Mouse (Mus musculus): ENCODE data around the gene Rasl10a.
A peak's percentile ranks its signal among the peaks of the same experiment; 100 is the strongest.
"Not testable (repeated sequence)": the region's sequence is repeated elsewhere in the genome, so short reads cannot be mapped to it uniquely, and the experiment has no call there.

Gene Rasl10a

GRCm38 (mm10) chr11:5074882-5075281 lies 17.0 kb downstream of the Rasl10a start:
- peak in 1 of 2 experiments; percentile 43 for DNase-seq (ENCODE audit: low spot score in 2 of 2)

DNA sequence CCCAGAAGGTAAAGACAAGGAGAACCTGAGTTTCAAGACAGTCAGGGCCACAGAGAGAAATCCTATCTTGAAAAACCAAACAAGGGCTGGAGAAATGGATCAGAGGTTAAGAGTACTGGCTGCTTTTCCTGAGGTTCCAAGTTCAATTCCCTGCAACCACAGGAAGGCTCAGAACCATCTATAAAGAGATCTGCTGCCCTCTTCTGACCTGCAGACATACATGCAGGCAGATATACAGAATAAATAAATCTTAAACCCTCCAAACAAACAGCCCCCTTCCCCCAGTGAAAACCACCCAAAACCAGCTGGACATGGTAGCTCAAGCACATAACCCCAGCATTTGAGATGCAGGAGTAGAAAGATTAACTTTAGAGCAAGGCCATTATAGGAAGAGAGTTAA lies 17.8 kb downstream of the Rasl10a start:
- no peak for DNase-seq (ENCODE audit: low spot score in 2 of 2)

DNA sequence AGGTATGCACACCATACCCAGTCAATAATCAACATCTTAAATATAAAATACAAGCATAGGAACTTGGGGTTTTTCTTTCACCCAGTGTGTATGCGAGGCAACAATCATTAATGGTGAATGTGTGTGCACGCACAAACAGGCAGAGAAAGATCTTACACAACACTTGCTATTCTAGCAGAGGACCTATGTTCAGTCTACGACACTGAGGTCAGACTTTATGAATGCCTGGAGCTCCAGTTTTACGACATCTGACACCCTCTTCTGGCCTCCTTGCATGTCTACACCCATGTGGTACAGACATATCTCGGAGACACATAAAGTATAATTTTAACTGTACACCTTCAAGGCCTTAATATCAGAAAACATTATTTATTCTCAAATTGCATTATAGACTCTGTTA lies 18.9 kb downstream of the Rasl10a start:
- DNase-seq (ENCODE audit: low spot score in 2 of 2) = not testable (repeated sequence)

DNA sequence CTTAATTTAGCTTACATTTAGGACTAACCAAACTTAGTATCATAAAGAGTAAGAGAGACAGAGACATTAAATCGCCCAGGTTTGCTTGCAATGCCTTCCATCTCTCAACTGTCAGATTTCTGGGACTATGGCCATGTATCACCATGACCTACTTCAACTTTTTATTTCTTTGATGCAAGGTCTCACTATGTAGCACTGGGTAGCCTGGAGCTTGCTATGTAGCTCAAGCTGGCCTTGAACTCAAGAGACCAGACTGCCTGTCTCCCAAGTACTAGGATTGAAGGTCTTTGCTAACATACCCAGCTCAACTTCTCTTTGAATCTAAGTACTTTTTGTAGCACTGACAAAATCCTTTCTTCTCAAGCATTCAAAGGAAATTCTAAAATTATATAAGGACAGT lies 31.2 kb downstream of the Rasl10a start:
- DNase-seq (ENCODE audit: low spot score in 2 of 2) = no peak

DNA sequence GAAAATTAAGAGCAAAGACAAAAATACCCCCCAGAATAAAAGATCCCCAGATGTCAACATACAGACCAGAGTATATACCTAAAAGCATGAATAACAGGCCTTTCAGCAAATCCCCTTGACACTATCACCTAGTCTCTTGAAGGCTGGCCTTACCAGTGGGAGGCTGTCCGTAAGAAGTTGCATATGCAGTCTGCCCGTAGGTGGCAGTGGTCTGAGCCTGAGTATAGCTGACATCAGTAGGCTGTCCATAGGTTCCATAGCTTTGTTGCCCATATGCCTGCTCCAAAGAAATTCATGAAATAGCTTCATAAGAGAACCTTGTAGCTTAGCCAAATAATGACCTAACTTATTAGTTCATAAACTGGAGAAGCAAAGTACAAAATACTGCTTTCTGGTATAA lies 33.8 kb downstream of the Rasl10a start:
- DNase-seq (ENCODE audit: low spot score in 2 of 2) = no peak

GRCm38 (mm10) chr11:5095877-5096276 lies 37.9 kb downstream of the Rasl10a start:
- DNase-seq (ENCODE audit: low spot score in 2 of 2) = no peak

GRCm38 (mm10) chr11:5096480-5097020 lies 38.6 kb downstream of the Rasl10a start:
- DNase-seq (ENCODE audit: low spot score in 2 of 2) = no peak

DNA sequence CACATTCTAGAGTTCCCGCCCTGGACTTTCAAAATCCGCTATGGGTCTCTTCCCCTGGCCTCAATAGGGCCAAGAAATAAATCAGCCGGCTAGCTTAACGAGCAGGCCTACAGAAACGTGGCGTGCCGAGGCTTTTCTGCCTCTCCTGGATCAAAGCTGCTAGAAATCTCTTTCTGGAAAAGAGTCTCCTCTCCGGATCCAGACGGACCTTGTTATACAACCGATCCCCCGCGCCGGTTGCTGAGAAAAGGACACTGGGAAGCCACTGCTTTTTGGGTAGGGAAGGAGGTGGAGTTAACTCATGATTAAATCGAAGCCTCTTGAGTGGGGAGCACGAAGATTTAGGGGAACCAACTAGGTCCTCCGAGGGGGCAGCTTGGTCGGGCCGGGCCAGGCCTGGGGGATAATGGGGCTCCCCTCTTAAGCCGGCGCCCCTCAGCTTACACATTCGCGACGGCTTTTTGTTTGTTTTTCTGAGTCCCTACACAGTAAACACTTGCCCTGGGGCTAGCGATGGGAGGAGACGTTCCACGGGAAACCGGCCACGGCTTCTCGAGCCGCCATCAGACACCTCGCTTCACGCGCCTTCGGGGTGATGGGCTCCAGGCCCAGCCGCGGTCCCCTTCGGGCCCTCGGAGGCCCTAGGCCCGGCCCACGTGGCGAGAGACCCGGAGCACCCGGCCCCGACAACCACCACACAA lies 40.3 kb downstream of the Rasl10a start:
- peak; percentile 61 to 73 for DNase-seq (ENCODE audit: low spot score in 2 of 2)

DNA sequence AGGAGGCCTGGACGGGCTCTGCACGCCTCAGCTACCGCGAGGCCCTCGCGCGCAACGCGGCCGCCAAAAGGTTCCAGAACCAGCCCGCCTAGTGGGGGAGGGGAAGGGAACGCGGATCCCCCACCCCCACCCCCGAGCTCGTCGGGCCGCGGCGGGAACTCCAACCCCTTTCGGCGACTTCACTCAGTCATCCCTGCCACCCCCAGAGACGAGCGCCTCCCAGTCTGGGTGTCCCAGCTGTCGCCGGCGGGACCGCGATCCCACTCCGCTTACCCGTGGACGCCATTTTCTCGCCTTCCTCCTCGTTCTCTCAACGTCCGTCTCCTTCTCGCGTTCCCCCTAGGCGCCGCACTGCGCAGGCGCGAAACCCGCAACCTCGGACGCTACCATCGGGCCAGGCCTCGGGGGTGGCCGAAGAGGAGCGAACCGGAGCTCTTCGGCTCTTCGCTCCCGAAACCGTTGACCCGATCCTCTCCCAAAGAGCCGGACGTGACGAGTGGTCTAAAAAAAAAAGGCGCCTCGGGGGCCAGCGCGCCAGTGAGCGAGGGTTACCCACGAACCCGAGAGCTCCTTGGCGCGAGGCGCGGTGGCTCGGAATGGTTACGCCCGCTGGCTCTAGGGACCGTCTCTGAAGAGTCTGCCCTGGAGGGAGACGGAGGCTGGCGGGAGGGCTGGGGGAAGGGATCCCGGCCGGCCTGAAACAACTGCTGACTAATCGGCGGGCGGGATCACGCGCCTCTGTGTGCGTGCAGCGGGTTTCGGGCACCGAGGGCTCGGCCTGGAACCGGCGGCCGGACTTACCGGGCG lies 41.0 kb downstream of the Rasl10a start, which contains the start of the genes Rhbdd3 and Ewsr1:
Gene Rhbdd3 (plus strand): TSS at position 191 of the 807 bp plus-strand sequence.
Gene Ewsr1 (minus strand): TSS at position 531 of the 807 bp plus-strand sequence.
- peak; percentile 98 to 100 for DNase-seq (ENCODE audit: low spot score in 2 of 2)

DNA sequence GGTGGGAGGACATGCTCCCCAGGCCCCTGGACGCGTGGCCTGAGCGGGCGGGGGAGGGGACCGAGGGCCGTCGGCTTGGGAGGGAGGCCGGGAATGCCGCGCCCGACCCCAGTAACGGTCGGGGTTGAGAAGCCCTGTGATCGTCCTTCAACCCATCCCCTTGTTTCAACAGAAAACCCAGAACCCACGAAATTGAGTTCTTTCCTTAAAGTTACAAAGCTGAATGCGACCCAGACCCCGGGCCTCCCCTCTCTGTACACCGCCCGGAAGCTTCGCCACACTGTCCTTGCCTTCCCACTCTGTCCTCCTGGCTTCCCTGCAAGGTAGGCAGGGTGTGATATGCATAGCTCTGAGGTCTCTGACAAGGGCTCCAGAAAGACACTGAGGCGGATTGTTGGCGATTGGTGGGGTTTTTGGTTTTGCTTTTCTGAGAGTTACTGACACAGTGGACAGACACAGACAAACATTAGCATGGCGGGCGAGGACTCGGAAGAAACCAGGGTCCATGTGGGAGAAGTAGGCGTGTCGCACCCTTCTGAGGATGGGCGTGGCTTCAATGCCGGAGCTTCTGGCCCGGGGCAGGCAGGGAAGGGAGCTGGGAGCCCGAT lies 41.8 kb downstream of the Rasl10a start:
- peak; percentile 75 to 86 for DNase-seq (ENCODE audit: low spot score in 2 of 2)

DNA sequence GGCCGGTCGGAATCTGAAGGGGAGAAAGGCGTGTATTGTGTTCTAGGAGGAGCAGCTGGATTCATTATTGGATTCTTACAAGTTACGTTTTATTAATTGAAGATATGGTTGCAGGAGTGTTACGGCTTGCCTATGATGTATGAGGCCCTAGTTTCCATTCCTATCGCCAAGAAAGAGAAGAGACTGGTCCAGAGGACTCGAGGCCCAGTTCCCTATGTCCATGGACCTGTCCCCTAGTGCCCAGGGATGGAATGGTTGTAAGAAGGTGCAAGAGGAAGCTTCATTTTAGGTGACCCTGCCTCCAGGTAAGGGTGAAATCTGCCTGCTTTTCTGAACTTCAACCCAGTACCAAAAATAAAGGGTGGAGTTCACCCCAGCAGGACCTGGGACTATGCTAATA lies 42.4 kb downstream of the Rasl10a start:
- DNase-seq (ENCODE audit: low spot score in 2 of 2) = no peak

- no peak for DNase-seq (ENCODE audit: low spot score in 2 of 2)
Measured at GRCm38 (mm10) chr11:5100801-5101200, 42.9 kb downstream of the Rasl10a start.

DNA sequence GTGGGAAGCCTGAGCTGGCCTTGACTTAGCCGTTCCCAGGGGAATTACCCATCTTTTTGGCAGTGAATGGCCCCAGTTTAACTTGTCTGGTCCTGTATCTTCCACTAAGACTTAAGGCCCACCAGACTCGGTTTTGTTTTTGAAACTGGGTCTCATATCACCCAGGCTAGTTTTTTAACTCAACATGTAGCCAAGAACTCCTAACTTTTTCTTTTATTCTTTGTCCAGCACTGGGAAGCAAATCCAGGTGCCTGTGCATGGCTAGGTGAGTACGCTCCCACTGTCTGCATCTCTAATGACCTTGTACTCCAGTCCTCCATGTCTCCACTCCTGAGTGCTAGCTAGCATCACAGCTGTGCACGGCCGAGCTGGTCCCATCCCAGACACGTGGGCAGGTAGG lies 43.7 kb downstream of the Rasl10a start:
- no peak for DNase-seq (ENCODE audit: low spot score in 2 of 2)

- DNase-seq (ENCODE audit: low spot score in 2 of 2) = no peak
Measured at GRCm38 (mm10) chr11:5102384-5102783, 44.5 kb downstream of the Rasl10a start.

DNA sequence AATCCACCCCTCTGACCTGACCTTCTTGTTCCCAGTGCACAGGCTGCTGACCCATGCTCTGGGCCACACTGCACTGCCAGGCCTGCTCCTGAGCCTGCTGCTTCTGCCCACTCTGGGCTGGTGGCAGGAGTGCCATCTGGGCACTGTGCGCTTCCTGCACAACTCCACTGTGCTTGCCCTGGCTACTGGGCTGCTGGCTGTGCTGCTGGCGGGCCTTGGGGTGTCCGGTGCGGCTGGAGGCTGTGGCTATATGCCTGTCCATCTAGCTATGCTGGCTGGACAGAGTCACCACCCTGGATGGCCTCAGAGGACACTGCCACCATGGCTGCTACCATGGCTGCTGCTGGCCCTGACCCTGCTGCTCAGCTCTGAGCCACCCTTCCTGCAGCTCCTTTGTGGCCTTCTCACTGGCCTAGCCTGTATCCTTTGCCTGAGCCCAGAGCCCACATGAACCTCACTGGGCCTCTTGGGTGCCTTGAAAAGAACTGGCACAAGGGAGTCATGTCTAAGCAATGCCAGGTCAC lies 46.1 kb downstream of the Rasl10a start:
- no peak for DNase-seq (ENCODE audit: low spot score in 2 of 2)

GRCm38 (mm10) chr11:5109441-5109840 lies 51.5 kb downstream of the Rasl10a start:
- no peak for DNase-seq (ENCODE audit: low spot score in 2 of 2)
